Mouse (Mus musculus) MEL (cell line): ENCODE measurements around the gene Adcy4. TPM values are rescaled to one million over a fixed set of nuclear protein-coding genes. Genes with fewer than 3 reads are reported as not detected.
A peak's percentile ranks its signal among the peaks of the same experiment; 100 is the strongest.

Source experiments
- DNase-seq: peaks from one replicate; pipeline ENCODE4 v3.0.0; 2011; ENCODE audit warnings: low read depth, low spot score
- H3K27ac ChIP-seq: 2 replicates; pipeline ENCODE4 v1.5.1; 2012; ENCODE audit warnings: low read depth, mild to moderate bottlenecking, control low read depth, low read length, moderate library complexity; ENCODE audit not compliant: control insufficient read depth
- H3K27me3 ChIP-seq, 2 experiments: fragments of 150-350 bp in 1 of 2; sonication (generic) in 1 of 2; 2 replicates each; pipeline ENCODE4 v1.6.1; 2012; ENCODE audit warnings: low read length in 2 of 2, mild to moderate bottlenecking in 2 of 2, improper control_type of control experiment in 1 of 2, moderate library complexity in 1 of 2; ENCODE audit not compliant: insufficient read depth in 2 of 2, control insufficient read depth in 1 of 2
- H3K36me3 ChIP-seq, 2 experiments: 2 replicates each; pipeline ENCODE4 v1.6.1; 2012 to 2014; ENCODE audit warnings: low read length in 2 of 2, improper control_type of control experiment in 1 of 2, inconsistent platforms in 1 of 2, mild to moderate bottlenecking in 1 of 2; ENCODE audit not compliant: insufficient read depth in 2 of 2, control insufficient read depth in 1 of 2
- H3K4me1 ChIP-seq, 2 experiments: fragments of 150-350 bp in 1 of 2; sonication (generic) in 1 of 2; 2 replicates each; pipeline ENCODE4 v1.6.1; 2012; ENCODE audit warnings: low read length in 2 of 2, improper control_type of control experiment in 1 of 2, mild to moderate bottlenecking in 1 of 2; ENCODE audit not compliant: insufficient read depth in 2 of 2, control insufficient read depth in 1 of 2
- H3K4me3 ChIP-seq, 2 experiments: fragments of 150-350 bp in 1 of 2; sonication (generic) in 1 of 2; 2 replicates each; pipeline ENCODE4 v1.5.1; 2012; ENCODE audit warnings: low read depth in 2 of 2, low read length in 2 of 2, mild to moderate bottlenecking in 2 of 2, moderate library complexity in 2 of 2, control low read depth in 1 of 2, improper control_type of control experiment in 1 of 2; ENCODE audit not compliant: control insufficient read depth in 1 of 2, insufficient read depth in 1 of 2
- H3K79me2 ChIP-seq: 2 replicates; pipeline ENCODE4 v1.6.1; 2012; ENCODE audit warnings: mild to moderate bottlenecking, low read length, moderate library complexity; ENCODE audit not compliant: control insufficient read depth, poor library complexity, insufficient read depth
- H3K9ac ChIP-seq: 2 replicates; pipeline ENCODE4 v1.6.1; 2012; ENCODE audit warnings: low read depth, mild to moderate bottlenecking, control low read depth, low read length, moderate library complexity; ENCODE audit not compliant: control insufficient read depth, poor library complexity, severe bottlenecking
- H3K9me3 ChIP-seq: fragments of 150-350 bp; sonication (generic); replicated peaks from 2 replicates; pipeline ENCODE4 v1.6.1; 2012; ENCODE audit warnings: mild to moderate bottlenecking, low read length, improper control_type of control experiment, moderate library complexity; ENCODE audit not compliant: insufficient read depth
- CHD2 ChIP-seq: IDR thresholded peaks from 2 replicates; pipeline ENCODE4 v1.6.1; 2011; ENCODE audit warnings: low read length, improper control_type of control experiment
- EP300 ChIP-seq, 2 experiments: IDR thresholded peaks; 2 replicates each; pipeline ENCODE4 v1.6.1; 2011; ENCODE audit warnings: improper control_type of control experiment in 2 of 2, low read length in 2 of 2, low read depth in 1 of 2, mild to moderate bottlenecking in 1 of 2
- GATA1 ChIP-seq: IDR thresholded peaks from 2 replicates; pipeline ENCODE4 v1.6.1; 2011; ENCODE audit warnings: low read depth, low read length, improper control_type of control experiment
- HCFC1 ChIP-seq: IDR thresholded peaks from 2 replicates; pipeline ENCODE4 v1.6.1; 2012; ENCODE audit warnings: low read depth, mild to moderate bottlenecking, inconsistent platforms, low read length, improper control_type of control experiment, moderate library complexity
- MAFK ChIP-seq: IDR thresholded peaks from 2 replicates; pipeline ENCODE4 v1.6.1; 2011; ENCODE audit warnings: low read depth, mild to moderate bottlenecking, low read length, improper control_type of control experiment, borderline replicate concordance
- MAZ ChIP-seq: IDR thresholded peaks from 2 replicates; pipeline ENCODE4 v1.6.1; 2012; ENCODE audit warnings: low read depth, mild to moderate bottlenecking, inconsistent platforms, low read length, improper control_type of control experiment
- MEF2A ChIP-seq: IDR thresholded peaks from 2 replicates; pipeline ENCODE4 v1.6.1; 2014; ENCODE audit warnings: low read depth, mild to moderate bottlenecking, inconsistent platforms, low read length, improper control_type of control experiment; ENCODE audit not compliant: poor library complexity, insufficient replicate concordance, severe bottlenecking; ENCODE audit errors: extremely low read depth
- MYB ChIP-seq: IDR thresholded peaks from 2 replicates; pipeline ENCODE4 v1.6.1; 2011; ENCODE audit warnings: mild to moderate bottlenecking, low read depth, low read length, improper control_type of control experiment
- POLR2AphosphoS5 ChIP-seq: IDR thresholded peaks from 2 replicates; pipeline ENCODE4 v1.6.1; 2012; ENCODE audit warnings: low read depth, borderline replicate concordance, mild to moderate bottlenecking, inconsistent platforms, low read length, moderate library complexity, mixed read lengths
- RCOR1 ChIP-seq: IDR thresholded peaks from 2 replicates; pipeline ENCODE4 v1.6.1; 2012; ENCODE audit warnings: low read depth, mild to moderate bottlenecking, inconsistent platforms, low read length, improper control_type of control experiment
- SMC3 ChIP-seq: IDR thresholded peaks from 2 replicates; pipeline ENCODE4 v1.6.1; 2011; ENCODE audit warnings: low read depth, low read length, improper control_type of control experiment
- TCF12 ChIP-seq: IDR thresholded peaks from 2 replicates; pipeline ENCODE4 v1.6.1; 2014; ENCODE audit warnings: low read depth, mild to moderate bottlenecking, inconsistent platforms, low read length, improper control_type of control experiment, moderate library complexity
- UBTF ChIP-seq: IDR thresholded peaks from 2 replicates; pipeline ENCODE4 v1.6.1; 2012; ENCODE audit warnings: low read depth, mild to moderate bottlenecking, inconsistent platforms, low read length, improper control_type of control experiment, moderate library complexity, borderline replicate concordance; ENCODE audit not compliant: insufficient read depth
- USF2 ChIP-seq, 2 experiments: IDR thresholded peaks; 2 replicates each; pipeline ENCODE4 v1.6.1; 2011 to 2012; ENCODE audit warnings: improper control_type of control experiment in 2 of 2, low read length in 2 of 2, borderline replicate concordance in 1 of 2, inconsistent platforms in 1 of 2, low read depth in 1 of 2, mild to moderate bottlenecking in 1 of 2; ENCODE audit not compliant: insufficient read depth in 1 of 2
- ZC3H11A ChIP-seq: IDR thresholded peaks from 2 replicates; pipeline ENCODE4 v1.6.1; 2012; ENCODE audit warnings: low read depth, mild to moderate bottlenecking, inconsistent platforms, low read length, improper control_type of control experiment
- ZMIZ1 ChIP-seq: IDR thresholded peaks from 2 replicates; pipeline ENCODE4 v1.6.1; 2012; ENCODE audit warnings: low read depth, mild to moderate bottlenecking, inconsistent platforms, low read length, improper control_type of control experiment, moderate library complexity
- polyA plus RNA-seq, 2 experiments: library from polyadenylated mRNA; stranded (reverse) in 1 of 2; unstranded in 1 of 2; fragments of >175 nt in 1 of 2; fragments of >200 nt in 1 of 2; gene quantifications; 2 replicates each; pipeline versions ENCODE4 v1.2.1 to v1.2.4; 2012; ENCODE audit warnings: low replicate concordance in 2 of 2, low read depth in 1 of 2; ENCODE audit not compliant: insufficient read length in 2 of 2, insufficient read depth in 1 of 2, missing spikeins in 1 of 2
- total RNA-seq: library from RNA; depleted of rRNA; stranded (reverse); fragments of 300-350 nt; gene quantifications from 2 replicates; pipeline ENCODE4 v1.2.3, GENCODE M21; 2012

Gene Adcy4
- total and polyA plus RNA-seq, 3 experiments: 0.19 to 0.35 TPM; not detected in 1

DNA sequence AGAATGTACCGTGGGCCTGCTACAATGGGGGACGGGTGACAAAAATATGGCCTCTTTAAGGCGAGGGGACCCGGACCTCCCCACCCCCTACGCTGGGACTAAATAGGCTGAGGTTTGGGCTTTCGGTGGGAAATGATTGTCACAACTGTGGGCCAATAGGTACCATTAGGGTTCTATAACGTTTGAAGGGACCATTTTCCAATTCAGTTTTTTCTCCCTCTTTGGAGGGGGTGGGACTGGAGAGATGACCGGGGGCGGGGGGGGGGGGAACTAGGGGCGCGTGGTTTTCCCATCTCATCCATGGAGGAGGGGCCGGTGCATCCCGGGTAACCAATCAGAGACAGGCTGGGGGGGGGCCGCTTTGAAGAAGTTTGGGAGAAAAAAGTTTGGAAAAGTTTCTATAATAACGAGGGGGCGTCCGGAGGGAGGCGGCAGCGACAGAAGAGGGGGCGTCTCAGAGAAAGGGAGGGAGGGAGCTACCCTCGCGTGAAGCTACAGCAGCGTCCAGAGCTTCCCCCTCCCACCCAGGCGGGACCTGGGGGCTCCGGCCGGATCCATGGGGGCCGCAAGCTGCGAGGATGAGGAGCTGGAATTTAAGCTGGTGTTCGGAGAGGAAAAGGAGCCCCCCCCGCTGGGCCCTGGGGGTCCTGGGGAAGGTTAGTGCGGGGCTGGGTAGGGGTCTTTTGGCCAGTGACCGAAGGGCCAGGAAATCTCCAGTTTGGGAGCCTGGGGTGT, 40.8 kb upstream of the Adcy4 start:
- H3K4me3 ChIP-seq: no peak overlapping the region
- TF ChIP-seq TCF12: no peak
- no peak for TF ChIP-seq RCOR1
- TF ChIP-seq POLR2AphosphoS5: no peak
- TF ChIP-seq CHD2: no peak
- TF ChIP-seq MAZ: no peak
- TF ChIP-seq GATA1: no peak
- TF ChIP-seq ZMIZ1: no peak
- TF ChIP-seq SMC3: no peak
- no peak for TF ChIP-seq UBTF
- no peak for TF ChIP-seq ZC3H11A
- no peak for TF ChIP-seq EP300 (IDR thresholded peaks at IDR 0.05; ENCODE audit: low read depth in 1 of 2, low read length in 2 of 2)
- TF ChIP-seq MYB: no peak
- no peak for TF ChIP-seq HCFC1
- TF ChIP-seq, all 39 proteins: peak for 0
- Histone ChIP-seq H3K36me3 (peaks cover 0 to 5% of the 10 kb centered on the region in 2 experiments; a peak in 2 of 4 replicates), H3K27me3 (no peaks in the 10 kb centered on the region), H3K9me3 (no peaks in the 10 kb centered on the region), H3K4me1 (peaks cover 0 to 13% of the 10 kb centered on the region in 2 experiments; a peak in 2 of 4 replicates), H3K9ac (no peak overlapping the region), H3K27ac (no peak overlapping the region), H3K79me2 (no peaks in the 10 kb centered on the region; the same call in 1 of the 2 replicates)
- no peak for DNase-seq

DNA sequence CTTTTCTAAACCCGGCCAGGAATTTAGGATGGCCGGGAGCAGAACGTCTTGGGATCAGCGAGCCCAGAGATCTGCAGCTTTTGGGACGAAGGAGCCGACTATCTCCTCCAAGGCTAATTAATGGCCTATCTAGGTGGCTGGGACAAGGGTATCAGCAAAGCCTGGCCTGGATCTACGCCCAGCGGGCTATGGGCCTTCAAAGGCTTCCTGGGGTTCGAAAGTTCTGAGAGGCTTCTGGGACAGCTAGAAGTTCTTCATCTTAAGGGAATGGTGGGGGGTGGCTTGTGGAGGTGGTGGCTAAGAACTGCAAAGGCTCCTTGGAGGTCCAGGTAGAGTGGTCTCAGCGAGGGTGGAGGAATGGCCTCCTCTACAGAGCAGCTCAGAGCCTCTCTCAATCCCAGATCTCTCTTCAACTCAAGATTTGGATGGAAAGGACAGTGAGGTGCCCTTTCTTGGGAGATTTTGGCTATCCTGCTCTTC, 40.1 kb upstream of the Adcy4 start:
- DNase-seq: peak; percentile 18
- Histone ChIP-seq H3K4me3 (peak overlapping the region; percentile 59 to 67; a peak in 3 of 4 replicates), H3K9ac (peak overlapping the region; percentile 78), H3K36me3 (peaks cover 0 to 5% of the 10 kb centered on the region in 2 experiments; a peak in 2 of 4 replicates), H3K27ac (no peak overlapping the region), H3K9me3 (no peaks in the 10 kb centered on the region), H3K79me2 (no peaks in the 10 kb centered on the region; the same call in 1 of the 2 replicates), H3K4me1 (peaks cover 0 to 13% of the 10 kb centered on the region in 2 experiments; a peak in 2 of 4 replicates), H3K27me3 (no peaks in the 10 kb centered on the region)
- TF ChIP-seq USF2 (IDR thresholded peaks at IDR 0.05; ENCODE audit: borderline replicate concordance in 1 of 2, insufficient read depth in 1 of 2, low read depth in 1 of 2, low read length in 2 of 2): no peak
- TF ChIP-seq HCFC1: no peak
- no peak for TF ChIP-seq MAZ
- TF ChIP-seq MAFK: no peak
- no peak for TF ChIP-seq MEF2A
- TF ChIP-seq POLR2AphosphoS5: no peak
